Mouse (Mus musculus) MEL (cell line): ENCODE data around the gene Rimklb. TPM values are rescaled to one million over a fixed set of nuclear protein-coding genes. Genes with fewer than 3 reads are reported as not detected.
"Not testable (repeated sequence)": the region's sequence is repeated elsewhere in the genome, so short reads cannot be mapped to it uniquely, and the experiment has no call there.

ENCODE experiments used
- DNase-seq: peaks from one replicate; pipeline ENCODE4 v3.0.0; 2011; ENCODE audit warnings: low read depth, low spot score
- H3K27ac ChIP-seq: 2 replicates; pipeline ENCODE4 v1.5.1; 2012; ENCODE audit warnings: low read depth, mild to moderate bottlenecking, control low read depth, low read length, moderate library complexity; ENCODE audit not compliant: control insufficient read depth
- H3K27me3 ChIP-seq, 2 experiments: fragments of 150-350 bp in 1 of 2; sonication (generic) in 1 of 2; 2 replicates each; pipeline ENCODE4 v1.6.1; 2012; ENCODE audit warnings: low read length in 2 of 2, mild to moderate bottlenecking in 2 of 2, improper control_type of control experiment in 1 of 2, moderate library complexity in 1 of 2; ENCODE audit not compliant: insufficient read depth in 2 of 2, control insufficient read depth in 1 of 2
- H3K36me3 ChIP-seq, 2 experiments: 2 replicates each; pipeline ENCODE4 v1.6.1; 2012 to 2014; ENCODE audit warnings: low read length in 2 of 2, improper control_type of control experiment in 1 of 2, inconsistent platforms in 1 of 2, mild to moderate bottlenecking in 1 of 2; ENCODE audit not compliant: insufficient read depth in 2 of 2, control insufficient read depth in 1 of 2
- H3K4me1 ChIP-seq, 2 experiments: fragments of 150-350 bp in 1 of 2; sonication (generic) in 1 of 2; 2 replicates each; pipeline ENCODE4 v1.6.1; 2012; ENCODE audit warnings: low read length in 2 of 2, improper control_type of control experiment in 1 of 2, mild to moderate bottlenecking in 1 of 2; ENCODE audit not compliant: insufficient read depth in 2 of 2, control insufficient read depth in 1 of 2
- H3K4me3 ChIP-seq, 2 experiments: fragments of 150-350 bp in 1 of 2; sonication (generic) in 1 of 2; 2 replicates each; pipeline ENCODE4 v1.5.1; 2012; ENCODE audit warnings: low read depth in 2 of 2, low read length in 2 of 2, mild to moderate bottlenecking in 2 of 2, moderate library complexity in 2 of 2, control low read depth in 1 of 2, improper control_type of control experiment in 1 of 2; ENCODE audit not compliant: control insufficient read depth in 1 of 2, insufficient read depth in 1 of 2
- H3K79me2 ChIP-seq: 2 replicates; pipeline ENCODE4 v1.6.1; 2012; ENCODE audit warnings: mild to moderate bottlenecking, low read length, moderate library complexity; ENCODE audit not compliant: control insufficient read depth, poor library complexity, insufficient read depth
- H3K9ac ChIP-seq: 2 replicates; pipeline ENCODE4 v1.6.1; 2012; ENCODE audit warnings: low read depth, mild to moderate bottlenecking, control low read depth, low read length, moderate library complexity; ENCODE audit not compliant: control insufficient read depth, poor library complexity, severe bottlenecking
- H3K9me3 ChIP-seq: fragments of 150-350 bp; sonication (generic); replicated peaks from 2 replicates; pipeline ENCODE4 v1.6.1; 2012; ENCODE audit warnings: mild to moderate bottlenecking, low read length, improper control_type of control experiment, moderate library complexity; ENCODE audit not compliant: insufficient read depth
- CHD2 ChIP-seq: IDR thresholded peaks from 2 replicates; pipeline ENCODE4 v1.6.1; 2011; ENCODE audit warnings: low read length, improper control_type of control experiment
- E2F4 ChIP-seq: IDR thresholded peaks from 2 replicates; pipeline ENCODE4 v1.6.1; 2011; ENCODE audit warnings: low read depth, low read length, improper control_type of control experiment, borderline replicate concordance
- ELF1 ChIP-seq: IDR thresholded peaks from 2 replicates; pipeline ENCODE4 v1.6.1; 2014; ENCODE audit warnings: low read depth, mild to moderate bottlenecking, inconsistent platforms, low read length, improper control_type of control experiment, moderate library complexity
- EP300 ChIP-seq, 2 experiments: IDR thresholded peaks; 2 replicates each; pipeline ENCODE4 v1.6.1; 2011; ENCODE audit warnings: improper control_type of control experiment in 2 of 2, low read length in 2 of 2, low read depth in 1 of 2, mild to moderate bottlenecking in 1 of 2
- ETS1 ChIP-seq: IDR thresholded peaks from 2 replicates; pipeline ENCODE4 v1.6.1; 2012; ENCODE audit warnings: low read depth, mild to moderate bottlenecking, inconsistent platforms, low read length, improper control_type of control experiment, moderate library complexity
- JUND ChIP-seq: IDR thresholded peaks from 2 replicates; pipeline ENCODE4 v1.6.1; 2011; ENCODE audit warnings: low read depth, mild to moderate bottlenecking, improper control_type of control experiment, low read length
- MAZ ChIP-seq: IDR thresholded peaks from 2 replicates; pipeline ENCODE4 v1.6.1; 2012; ENCODE audit warnings: low read depth, mild to moderate bottlenecking, inconsistent platforms, low read length, improper control_type of control experiment
- MXI1 ChIP-seq: IDR thresholded peaks from 2 replicates; pipeline ENCODE4 v1.6.1; 2011; ENCODE audit warnings: mild to moderate bottlenecking, low read depth, low read length, improper control_type of control experiment
- MYB ChIP-seq: IDR thresholded peaks from 2 replicates; pipeline ENCODE4 v1.6.1; 2011; ENCODE audit warnings: mild to moderate bottlenecking, low read depth, low read length, improper control_type of control experiment
- NRF1 ChIP-seq: IDR thresholded peaks from 2 replicates; pipeline ENCODE4 v1.6.1; 2014; ENCODE audit warnings: low read depth, mild to moderate bottlenecking, inconsistent platforms, low read length, improper control_type of control experiment, moderate library complexity; ENCODE audit not compliant: poor library complexity, insufficient read depth, severe bottlenecking
- POLR2AphosphoS5 ChIP-seq: IDR thresholded peaks from 2 replicates; pipeline ENCODE4 v1.6.1; 2012; ENCODE audit warnings: low read depth, borderline replicate concordance, mild to moderate bottlenecking, inconsistent platforms, low read length, moderate library complexity, mixed read lengths
- RCOR1 ChIP-seq: IDR thresholded peaks from 2 replicates; pipeline ENCODE4 v1.6.1; 2012; ENCODE audit warnings: low read depth, mild to moderate bottlenecking, inconsistent platforms, low read length, improper control_type of control experiment
- SMC3 ChIP-seq: IDR thresholded peaks from 2 replicates; pipeline ENCODE4 v1.6.1; 2011; ENCODE audit warnings: low read depth, low read length, improper control_type of control experiment
- TAL1 ChIP-seq: IDR thresholded peaks from 2 replicates; pipeline ENCODE4 v1.6.1; 2012; ENCODE audit warnings: mild to moderate bottlenecking, inconsistent platforms, low read length, moderate library complexity, mixed read lengths
- TBP ChIP-seq: IDR thresholded peaks from 2 replicates; pipeline ENCODE4 v1.8.0; 2011; ENCODE audit warnings: low read depth, low read length, improper control_type of control experiment
- UBTF ChIP-seq: IDR thresholded peaks from 2 replicates; pipeline ENCODE4 v1.6.1; 2012; ENCODE audit warnings: low read depth, mild to moderate bottlenecking, inconsistent platforms, low read length, improper control_type of control experiment, moderate library complexity, borderline replicate concordance; ENCODE audit not compliant: insufficient read depth
- USF2 ChIP-seq, 2 experiments: IDR thresholded peaks; 2 replicates each; pipeline ENCODE4 v1.6.1; 2011 to 2012; ENCODE audit warnings: improper control_type of control experiment in 2 of 2, low read length in 2 of 2, borderline replicate concordance in 1 of 2, inconsistent platforms in 1 of 2, low read depth in 1 of 2, mild to moderate bottlenecking in 1 of 2; ENCODE audit not compliant: insufficient read depth in 1 of 2
- ZC3H11A ChIP-seq: IDR thresholded peaks from 2 replicates; pipeline ENCODE4 v1.6.1; 2012; ENCODE audit warnings: low read depth, mild to moderate bottlenecking, inconsistent platforms, low read length, improper control_type of control experiment
- ZNF384 ChIP-seq: IDR thresholded peaks from 2 replicates; pipeline ENCODE4 v1.6.1; 2012; ENCODE audit warnings: low read depth, mild to moderate bottlenecking, inconsistent platforms, low read length, improper control_type of control experiment
- polyA plus RNA-seq, 2 experiments: library from polyadenylated mRNA; stranded (reverse) in 1 of 2; unstranded in 1 of 2; fragments of >175 nt in 1 of 2; fragments of >200 nt in 1 of 2; gene quantifications; 2 replicates each; pipeline versions ENCODE4 v1.2.1 to v1.2.4; 2012; ENCODE audit warnings: low replicate concordance in 2 of 2, low read depth in 1 of 2; ENCODE audit not compliant: insufficient read length in 2 of 2, insufficient read depth in 1 of 2, missing spikeins in 1 of 2
- total RNA-seq: library from RNA; depleted of rRNA; stranded (reverse); fragments of 300-350 nt; gene quantifications from 2 replicates; pipeline ENCODE4 v1.2.3, GENCODE M21; 2012

Gene Rimklb
- total and polyA plus RNA-seq, 3 experiments: 0.04 to 0.08 TPM; not detected in 1

GRCm38 (mm10) chr6:122542459-122542858, 43.9 kb upstream of the Rimklb start:
- H3K9me3 ChIP-seq, H3K4me3 ChIP-seq, H3K36me3 ChIP-seq, H3K27ac ChIP-seq, H3K4me1 ChIP-seq, DNase-seq, H3K79me2 ChIP-seq, H3K27me3 ChIP-seq, H3K9ac ChIP-seq: not testable (repeated sequence)
- TF ChIP-seq ZNF384: 0 out of 2 replicates have a peak, but pooled peaks have one; percentile 44

GRCm38 (mm10) chr6:122539564-122539963, 41.0 kb upstream of the Rimklb start:
- DNase-seq: no peak
- no peaks in the 10 kb centered on the region for H3K36me3 ChIP-seq
- no peaks in the 10 kb centered on the region for H3K9me3 ChIP-seq
- H3K9ac ChIP-seq: no peak overlapping the region
- no peaks in the 10 kb centered on the region for H3K4me1 ChIP-seq
- peaks cover 3% of the 10 kb centered on the region in 2 experiments; a peak in 3 of 4 replicates for H3K27me3 ChIP-seq
- H3K79me2 ChIP-seq: no peaks in the 10 kb centered on the region
- TF ChIP-seq TBP (no peak), POLR2AphosphoS5 (no peak)
- H3K27ac ChIP-seq: no peak overlapping the region
- H3K4me3 ChIP-seq: no peak overlapping the region

DNA sequence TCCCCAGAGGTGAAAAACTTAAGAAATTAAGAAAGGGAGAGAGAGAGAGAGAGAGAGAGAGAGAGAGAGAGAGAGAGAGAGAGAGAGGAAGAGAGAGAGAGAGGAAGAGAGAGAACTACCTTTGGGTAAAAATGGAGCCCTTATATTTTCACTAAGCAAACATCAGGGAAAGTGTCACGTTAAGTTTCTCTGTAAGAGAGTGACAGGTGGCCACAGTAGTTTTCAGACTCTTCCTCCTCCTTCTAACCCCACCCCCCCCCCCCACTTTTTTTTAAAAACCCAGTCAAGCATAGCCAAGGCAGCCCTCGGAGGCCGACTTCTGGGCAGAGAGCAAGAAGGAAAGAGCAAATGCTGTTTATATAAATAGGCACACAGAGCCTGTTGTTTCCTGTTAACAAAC, 35.5 kb upstream of the Rimklb start:
- H3K36me3 ChIP-seq: no peaks in the 10 kb centered on the region
- TF ChIP-seq RCOR1 (no peak), ZC3H11A (no peak), USF2 (IDR thresholded peaks at IDR 0.05; ENCODE audit: borderline replicate concordance in 1 of 2, insufficient read depth in 1 of 2, low read depth in 1 of 2, low read length in 2 of 2) (no peak), UBTF (no peak), TBP (no peak), JUND (no peak), TAL1 (no peak), ETS1 (no peak), EP300 (IDR thresholded peaks at IDR 0.05; ENCODE audit: low read depth in 1 of 2, low read length in 2 of 2) (no peak), SMC3 (no peak), NRF1 (no peak), CHD2 (no peak), MXI1 (no peak), MAZ (no peak), E2F4 (no peak), ZNF384 (no peak), ELF1 (no peak), MYB (no peak)
- TF ChIP-seq, all 39 proteins: peak for 0
- H3K27ac ChIP-seq: no peak overlapping the region
- no peak for DNase-seq
- peaks cover 7 to 11% of the 10 kb centered on the region in 2 experiments for H3K27me3 ChIP-seq
- no peak overlapping the region for H3K4me3 ChIP-seq
- H3K9ac ChIP-seq: no peak overlapping the region
- no peaks in the 10 kb centered on the region for H3K9me3 ChIP-seq
- H3K79me2 ChIP-seq: no peaks in the 10 kb centered on the region
- no peaks in the 10 kb centered on the region for H3K4me1 ChIP-seq
